10 mouse cellular contexts compared by ENCODE assay signal in genomic region chr8:11797729-11798479, GRCm38 (mm10). TPM values are rescaled to one million over a fixed set of nuclear protein-coding genes. Genes with fewer than 3 reads are reported as not detected.
DNase-seq lines count a peak whose midpoint lies in the region.
"Had no signal": no experiment of that assay in that cellular context is flagged by ENCODE, and none has a peak within 500 bp of the region (broad histone marks: within the 10 kb centered on the region; RNA-seq: fewer than 3 reads in every experiment).

No protein-coding gene starts in this region.

- intact Hi-C loops in gastrocnemius, postnatal 14 days (cut with DNase I; ENCODE audit: low total_unique reads), result loop anchor here (5.0 kb wide), 1 partner anchor 46 kb away; no protein-coding TSS in a partner anchor

- DNase-seq in gastrocnemius, postnatal 14 days, result peak; percentile 40
- no peak for DNase-seq in gastrocnemius, adult 8-10 months (ENCODE audit: low spot score in 2 of 2)
- DNase-seq in right cerebral cortex, adult 2 months (ENCODE audit: low spot score in 2 of 2), result peak; percentile 62 to 81
- no peak for DNase-seq in right cerebral cortex, postnatal 25 days
- DNase-seq in layer of hippocampus, adult 8-10 months (ENCODE audit: low spot score in 2 of 2), result peak; percentile 62 to 64
- no peak for DNase-seq in thymus, postnatal 36 days
- DNase-seq in thymus, postnatal 0 days (ENCODE audit: low spot score), result no peak
- DNase-seq in kidney, adult 8-10 months, result no peak
- DNase-seq: lung, embryonic 14.5 days had no signal

RNA-seq across cellular contexts. Expression of gene Tex29, which starts 42.4 kb away (rescaled TPM):
- not detected for total RNA-seq in gastrocnemius, postnatal 14 days (2021)
- total RNA-seq in gastrocnemius, adult 8-10 months (2022), result not detected
- 1 to 10 TPM in 2 of 4 experiments, not detected in 2; 1.2 to 1.8 TPM for total RNA-seq in layer of hippocampus, adult 8-10 months (2022)
- not detected in 2 replicates for polyA plus RNA-seq in thymus, postnatal 0 days (2015; fragmentation: Nextera tagmentation; extraction: Ambion mirVana)
- polyA plus RNA-seq: lung, embryonic 14.5 days; stomach, embryonic 14.5 days had no signal

Comparison
In these comparisons a context has a peak if more than half of its experiments do, and no peak if none do; other contexts are left out.
1. DNase-seq: peak in gastrocnemius, postnatal 14 days (single experiment), right cerebral cortex, adult 2 months (2 of 2) and layer of hippocampus, adult 8-10 months (2 of 2); none in gastrocnemius, adult 8-10 months (0 of 2), right cerebral cortex, postnatal 25 days (single experiment), thymus, postnatal 36 days (0 of 2), thymus, postnatal 0 days (single experiment) and kidney, adult 8-10 months (0 of 2).